Mouse (Mus musculus): ENCODE data around the gene Nadk. TPM values are rescaled to one million over a fixed set of nuclear protein-coding genes. Genes with fewer than 3 reads are reported as not detected.
A peak's percentile ranks its signal among the peaks of the same experiment; 100 is the strongest.

Nadk gene
- 116 and 119 TPM in 2 replicates for polyA plus RNA-seq (2016; fragmentation: Nextera tagmentation; extraction: Ambion mirVana)

GRCm38 (mm10) chr4:155561661-155562442, at the start of gene Nadk:
Gene Nadk (plus strand): TSS chr4:155562378.
- H3K4me3 ChIP-seq, result peak within 1 kb of the TSS; percentile 82
- WGBS, result 83% methylated on average over 7 of the region's 7 CpGs
- no peak for DNase-seq (ENCODE audit: low spot score)
- H3K27ac ChIP-seq, result peak within 1 kb of the TSS; percentile 86
- H3K9me3 ChIP-seq (replicated peaks), result no peaks in the 10 kb centered on the region
- H3K27me3 ChIP-seq (ENCODE audit: low read depth, poor library complexity, severe bottlenecking), result no peaks in the 10 kb centered on the region
- peaks cover 54% of the 10 kb centered on the region for H3K36me3 ChIP-seq
- H3K4me1 ChIP-seq, result peaks cover 47% of the 10 kb centered on the region

DNA sequence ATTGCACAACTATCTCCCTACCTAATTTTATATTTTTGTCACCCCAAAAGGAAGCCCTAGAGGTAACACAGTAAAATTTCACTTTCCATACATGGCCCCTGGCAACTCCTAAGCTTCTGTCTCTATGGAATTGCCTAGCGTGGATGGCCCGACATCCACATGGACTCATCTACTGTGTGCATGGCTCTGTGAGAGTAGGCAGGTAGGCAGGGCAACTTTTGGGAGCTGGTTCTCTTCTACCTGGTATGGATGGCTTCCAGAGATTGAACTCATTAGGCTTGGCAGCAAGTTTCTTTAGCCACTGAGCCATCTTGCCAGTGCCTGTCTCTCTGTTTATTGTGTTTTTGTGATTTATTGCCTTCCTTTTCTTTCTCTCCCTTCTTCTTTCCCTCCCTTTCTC, 47.4 kb upstream of the Nadk start:
- H3K4me3 ChIP-seq, result no peak overlapping the region
- DNase-seq (ENCODE audit: low spot score), result no peak
- H3K36me3 ChIP-seq, result peaks cover 49% of the 10 kb centered on the region
- H3K4me1 ChIP-seq, result no peaks in the 10 kb centered on the region
- no peaks in the 10 kb centered on the region for H3K27me3 ChIP-seq (ENCODE audit: low read depth, poor library complexity, severe bottlenecking)
- H3K9me3 ChIP-seq (replicated peaks), result no peaks in the 10 kb centered on the region
- no peak overlapping the region for H3K27ac ChIP-seq
- WGBS, result 91% methylated on average over 2 of the region's 2 CpGs

GRCm38 (mm10) chr4:155517948-155518517, 44.1 kb upstream of the Nadk start:
- no peak overlapping the region for H3K4me3 ChIP-seq
- H3K4me1 ChIP-seq, result no peaks in the 10 kb centered on the region
- H3K27me3 ChIP-seq (ENCODE audit: low read depth, poor library complexity, severe bottlenecking), result no peaks in the 10 kb centered on the region
- WGBS, result 92% methylated on average over 7 of the region's 7 CpGs
- H3K36me3 ChIP-seq, result peaks cover 54% of the 10 kb centered on the region
- DNase-seq (ENCODE audit: low spot score), result no peak
- no peak overlapping the region for H3K27ac ChIP-seq
- no peaks in the 10 kb centered on the region for H3K9me3 ChIP-seq (replicated peaks)

DNA sequence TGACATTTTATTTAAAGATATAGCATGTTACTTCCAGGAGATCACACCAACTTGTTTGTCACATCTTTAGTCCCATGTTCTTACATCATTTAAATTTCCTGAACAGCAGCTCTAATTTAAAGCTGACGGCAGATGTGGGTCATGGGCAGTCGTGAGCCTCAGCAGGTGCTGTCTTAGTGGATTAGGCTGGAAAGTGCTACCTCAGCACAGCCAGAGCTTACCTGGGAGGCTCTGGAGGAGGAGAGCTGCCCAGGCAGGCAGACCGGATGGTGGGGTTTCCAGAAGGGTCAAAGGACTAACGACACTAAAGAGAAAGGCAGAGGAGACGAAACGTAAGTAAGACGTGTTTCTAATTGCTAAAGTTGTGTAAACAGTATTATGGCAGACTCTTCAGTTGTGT, 39.9 kb upstream of the Nadk start:
- no peak for DNase-seq (ENCODE audit: low spot score)
- 75% methylated on average over 7 of the region's 7 CpGs for WGBS
- Histone ChIP-seq H3K27ac (no peak overlapping the region), H3K36me3 (peaks cover 54% of the 10 kb centered on the region), H3K9me3 (replicated peaks) (no peaks in the 10 kb centered on the region), H3K4me3 (no peak overlapping the region), H3K27me3 (ENCODE audit: low read depth, poor library complexity, severe bottlenecking) (no peaks in the 10 kb centered on the region), H3K4me1 (no peaks in the 10 kb centered on the region)

DNA sequence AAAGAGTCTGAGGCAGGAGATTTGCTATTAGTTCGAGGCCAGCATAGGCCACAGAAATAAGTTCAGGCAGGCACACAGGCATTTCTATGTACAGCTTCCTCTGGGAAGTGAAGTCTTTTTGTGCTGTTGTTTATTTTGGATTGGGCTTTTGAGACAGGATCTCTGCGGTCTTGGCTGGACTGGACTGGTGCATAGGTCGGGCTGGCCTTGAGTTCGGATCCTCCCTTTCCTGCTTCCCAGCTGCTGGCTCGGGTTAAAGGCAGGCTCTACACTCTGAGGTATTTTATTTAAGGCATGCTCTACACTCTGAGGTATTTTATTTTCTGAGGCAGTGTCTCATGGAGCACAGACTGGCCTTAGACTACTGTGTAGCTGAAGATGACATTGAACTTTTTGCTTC, 36.4 kb upstream of the Nadk start:
- H3K27ac ChIP-seq, result no peak overlapping the region
- H3K27me3 ChIP-seq (ENCODE audit: low read depth, poor library complexity, severe bottlenecking), result no peaks in the 10 kb centered on the region
- WGBS, result 92% methylated on average over 5 of the region's 5 CpGs
- H3K4me3 ChIP-seq, result no peak overlapping the region
- H3K9me3 ChIP-seq (replicated peaks), result no peaks in the 10 kb centered on the region
- H3K36me3 ChIP-seq, result peaks cover 74% of the 10 kb centered on the region
- DNase-seq (ENCODE audit: low spot score), result no peak
- H3K4me1 ChIP-seq, result no peaks in the 10 kb centered on the region

GRCm38 (mm10) chr4:155529294-155529693, 32.9 kb upstream of the Nadk start:
- Histone ChIP-seq H3K4me3 (no peak overlapping the region), H3K9me3 (replicated peaks) (no peaks in the 10 kb centered on the region), H3K27ac (no peak overlapping the region), H3K4me1 (no peaks in the 10 kb centered on the region), H3K36me3 (peaks cover 87% of the 10 kb centered on the region), H3K27me3 (ENCODE audit: low read depth, poor library complexity, severe bottlenecking) (no peaks in the 10 kb centered on the region)
- DNase-seq (ENCODE audit: low spot score), result no peak
- 89% methylated on average over 3 of the region's 3 CpGs for WGBS

DNA sequence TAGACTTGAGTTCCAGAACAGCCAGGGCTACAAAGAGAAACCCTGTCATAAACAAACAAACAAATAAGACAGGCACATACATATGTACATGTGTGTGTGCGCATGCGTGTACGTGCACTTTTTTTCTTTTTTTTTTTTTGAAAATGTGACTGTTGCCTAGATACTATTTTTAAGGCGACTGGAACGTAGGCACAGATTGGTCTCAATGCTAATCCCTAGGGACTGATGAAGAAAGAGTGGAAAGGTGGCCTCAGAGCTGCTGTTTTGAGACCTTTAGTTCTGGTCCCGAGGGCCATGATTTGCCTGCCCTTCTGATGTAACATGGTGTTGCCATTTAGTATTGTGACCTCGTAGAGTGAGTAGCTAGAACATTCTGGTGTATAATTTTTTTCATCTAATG, 12.2 kb upstream of the Nadk start:
- WGBS, result 97% methylated on average over 7 of the region's 7 CpGs
- H3K4me1 ChIP-seq, result no peaks in the 10 kb centered on the region
- no peaks in the 10 kb centered on the region for H3K27me3 ChIP-seq (ENCODE audit: low read depth, poor library complexity, severe bottlenecking)
- H3K27ac ChIP-seq, result no peak overlapping the region
- peaks cover 95% of the 10 kb centered on the region for H3K36me3 ChIP-seq
- no peak overlapping the region for H3K4me3 ChIP-seq
- DNase-seq (ENCODE audit: low spot score), result no peak
- no peaks in the 10 kb centered on the region for H3K9me3 ChIP-seq (replicated peaks)

- H3K27ac ChIP-seq, result no peak overlapping the region
- 91% methylated on average over 2 of the region's 2 CpGs for WGBS
- no peak for DNase-seq (ENCODE audit: low spot score)
- no peak overlapping the region for H3K4me3 ChIP-seq
- H3K27me3 ChIP-seq (ENCODE audit: low read depth, poor library complexity, severe bottlenecking), result no peaks in the 10 kb centered on the region
- H3K36me3 ChIP-seq, result peaks cover 95% of the 10 kb centered on the region
- H3K4me1 ChIP-seq, result no peaks in the 10 kb centered on the region
- H3K9me3 ChIP-seq (replicated peaks), result no peaks in the 10 kb centered on the region
Observed at GRCm38 (mm10) chr4:155550446-155550845, 11.7 kb upstream of the Nadk start.

- Histone ChIP-seq H3K4me1 (no peaks in the 10 kb centered on the region), H3K4me3 (no peak overlapping the region), H3K36me3 (peaks cover 95% of the 10 kb centered on the region), H3K27ac (no peak overlapping the region), H3K27me3 (ENCODE audit: low read depth, poor library complexity, severe bottlenecking) (no peaks in the 10 kb centered on the region), H3K9me3 (replicated peaks) (no peaks in the 10 kb centered on the region)
- DNase-seq (ENCODE audit: low spot score), result no peak
- WGBS, result 94% methylated on average over 4 of the region's 4 CpGs
Observed at GRCm38 (mm10) chr4:155551073-155551472, 11.1 kb upstream of the Nadk start.

DNA sequence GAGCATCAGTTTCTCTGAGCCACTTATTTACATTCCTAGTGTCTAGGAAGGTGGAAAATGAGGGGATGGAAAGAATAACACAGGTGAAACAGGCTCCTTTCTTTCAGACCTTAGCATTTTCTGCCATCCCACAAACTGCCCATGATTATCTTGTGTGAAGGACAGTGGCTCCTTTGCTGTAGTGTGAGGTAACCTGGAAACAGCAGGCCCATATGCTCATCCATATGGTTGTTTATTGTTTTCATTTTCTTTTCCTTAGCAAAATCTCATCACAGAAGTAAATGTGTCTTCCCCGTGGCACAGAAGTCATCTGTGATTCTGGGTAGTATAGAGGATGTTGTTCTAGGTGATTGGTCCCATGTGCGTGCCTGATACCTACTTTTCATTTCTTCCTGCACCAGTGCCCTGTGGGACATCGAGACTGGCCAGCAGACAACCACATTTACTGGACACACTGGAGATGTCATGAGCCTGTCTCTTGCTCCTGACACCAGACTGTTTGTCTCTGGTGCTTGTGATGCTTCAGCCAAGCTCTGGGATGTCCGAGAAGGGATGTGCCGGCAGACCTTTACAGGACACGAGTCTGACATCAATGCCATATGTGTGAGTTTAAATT, 9.2 kb upstream of the Nadk start:
- peaks cover 99% of the 10 kb centered on the region for H3K36me3 ChIP-seq
- H3K4me3 ChIP-seq, result no peak overlapping the region
- no peaks in the 10 kb centered on the region for H3K4me1 ChIP-seq
- no peak overlapping the region for H3K27ac ChIP-seq
- H3K9me3 ChIP-seq (replicated peaks), result no peaks in the 10 kb centered on the region
- no peak for DNase-seq (ENCODE audit: low spot score)
- H3K27me3 ChIP-seq (ENCODE audit: low read depth, poor library complexity, severe bottlenecking), result no peaks in the 10 kb centered on the region
- WGBS, result 95% methylated on average over 6 of the region's 6 CpGs

- Histone ChIP-seq H3K4me1 (no peaks in the 10 kb centered on the region), H3K4me3 (no peak overlapping the region), H3K36me3 (peaks cover 100% of the 10 kb centered on the region), H3K27ac (no peak overlapping the region), H3K27me3 (ENCODE audit: low read depth, poor library complexity, severe bottlenecking) (no peaks in the 10 kb centered on the region), H3K9me3 (replicated peaks) (no peaks in the 10 kb centered on the region)
- WGBS, result 93% methylated on average over 4 of the region's 4 CpGs
- DNase-seq (ENCODE audit: low spot score), result no peak
Observed at GRCm38 (mm10) chr4:155554880-155555279, 7.3 kb upstream of the Nadk start.

DNA sequence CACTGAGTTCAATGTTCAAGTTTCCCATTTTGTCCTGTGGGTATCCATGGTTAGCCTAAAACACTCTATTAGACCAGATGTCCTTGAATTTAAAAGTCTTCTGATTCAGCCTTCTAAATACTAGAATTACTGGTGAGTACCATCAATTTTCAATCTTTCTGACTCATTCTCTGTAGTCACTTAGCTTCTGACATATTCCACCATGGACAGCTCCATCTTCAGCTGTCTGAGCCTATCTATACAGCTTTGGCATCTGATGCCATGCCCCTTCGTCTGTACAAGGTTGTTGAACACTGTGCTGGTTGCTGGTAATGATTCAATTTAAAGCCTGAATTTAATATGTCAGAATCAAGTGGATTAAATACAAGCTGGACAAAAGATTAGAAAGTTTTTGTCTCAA, 6.7 kb upstream of the Nadk start:
- Histone ChIP-seq H3K4me3 (no peak overlapping the region), H3K9me3 (replicated peaks) (no peaks in the 10 kb centered on the region), H3K27ac (no peak overlapping the region), H3K27me3 (ENCODE audit: low read depth, poor library complexity, severe bottlenecking) (no peaks in the 10 kb centered on the region), H3K36me3 (peaks cover 100% of the 10 kb centered on the region), H3K4me1 (no peaks in the 10 kb centered on the region)
- 83% methylated on average over 1 of the region's 1 CpGs for WGBS
- no peak for DNase-seq (ENCODE audit: low spot score)

- 80% methylated on average over 6 of the region's 6 CpGs for WGBS
- no peaks in the 10 kb centered on the region for H3K27me3 ChIP-seq (ENCODE audit: low read depth, poor library complexity, severe bottlenecking)
- DNase-seq (ENCODE audit: low spot score), result no peak
- H3K9me3 ChIP-seq (replicated peaks), result no peaks in the 10 kb centered on the region
- H3K36me3 ChIP-seq, result peaks cover 78% of the 10 kb centered on the region
- H3K4me3 ChIP-seq, result no peak overlapping the region
- H3K27ac ChIP-seq, result no peak overlapping the region
- peaks cover 28% of the 10 kb centered on the region for H3K4me1 ChIP-seq
Observed at GRCm38 (mm10) chr4:155559454-155559853, 2.7 kb upstream of the Nadk start.

Data from limb, embryonic 10.5 days (tissue).